Mouse (Mus musculus) CH12.LX (cell line): ENCODE measurements around the gene Mum1. TPM values are rescaled to one million over a fixed set of nuclear protein-coding genes. Genes with fewer than 3 reads are reported as not detected.

ENCODE experiments used
- DNase-seq: peaks from one replicate; pipeline ENCODE4 v3.0.0-alpha.2; 2013; ENCODE audit errors: extremely low read depth
- H3K27ac ChIP-seq: 2 replicates; pipeline ENCODE4 v1.5.1; 2012; ENCODE audit warnings: low read depth, mild to moderate bottlenecking, control low read depth, moderate library complexity; ENCODE audit not compliant: insufficient read depth
- H3K27me3 ChIP-seq: replicated peaks from 2 replicates; pipeline ENCODE3; 2012; ENCODE audit warnings: inconsistent platforms
- H3K36me3 ChIP-seq, 2 experiments: replicated peaks in 1 of 2; 2 replicates each; pipeline versions ENCODE3 to v1.6.1; 2012; ENCODE audit warnings: inconsistent platforms in 1 of 2, low read length in 1 of 2, mild to moderate bottlenecking in 1 of 2, mixed read lengths in 1 of 2, moderate library complexity in 1 of 2; ENCODE audit not compliant: control insufficient read depth in 1 of 2, insufficient read depth in 1 of 2
- H3K4me1 ChIP-seq, 2 experiments: 2 replicates each; pipeline ENCODE4 v1.6.1; 2012; ENCODE audit warnings: inconsistent platforms in 1 of 2, moderate library complexity in 1 of 2; ENCODE audit not compliant: insufficient read depth in 2 of 2, control insufficient read depth in 1 of 2
- H3K4me2 ChIP-seq: 2 replicates; pipeline ENCODE4 v1.6.1; 2012; ENCODE audit warnings: low read depth, mild to moderate bottlenecking, control low read depth; ENCODE audit not compliant: poor library complexity, insufficient read depth, severe bottlenecking
- H3K4me3 ChIP-seq, 3 experiments: fragments of 150-350 bp in 1 of 3; sonication (generic) in 1 of 3; replicated peaks in 1 of 3; 2 replicates each; pipeline versions ENCODE3 to v1.5.1; 2011 to 2012; ENCODE audit warnings: low read depth in 2 of 3, low read length in 2 of 3, mild to moderate bottlenecking in 2 of 3, moderate library complexity in 2 of 3, control low read depth in 1 of 3, improper control_type of control experiment in 1 of 3, inconsistent platforms in 1 of 3, mixed read lengths in 1 of 3; ENCODE audit not compliant: poor library complexity in 1 of 3
- H3K79me2 ChIP-seq: replicated peaks from 2 replicates; pipeline ENCODE4 v1.6.1; 2012; ENCODE audit warnings: mild to moderate bottlenecking, moderate library complexity; ENCODE audit not compliant: control insufficient read depth, poor library complexity, insufficient read depth, severe bottlenecking; ENCODE audit errors: extremely low read depth
- H3K9ac ChIP-seq: 2 replicates; pipeline ENCODE4 v1.6.1; 2012; ENCODE audit warnings: low read depth, mild to moderate bottlenecking, control low read depth, moderate library complexity; ENCODE audit not compliant: insufficient read depth
- H3K9me3 ChIP-seq: replicated peaks from 2 replicates; pipeline ENCODE3; 2012; ENCODE audit warnings: low read length, inconsistent platforms, mixed read lengths
- CHD2 ChIP-seq: IDR thresholded peaks from 2 replicates; pipeline ENCODE4 v1.6.1; 2011; ENCODE audit warnings: low read length, improper control_type of control experiment
- E2F4 ChIP-seq: IDR thresholded peaks from 2 replicates; pipeline ENCODE4 v1.6.1; 2011; ENCODE audit warnings: low read depth, low read length, improper control_type of control experiment; ENCODE audit not compliant: insufficient replicate concordance
- EP300 ChIP-seq: IDR thresholded peaks from 2 replicates; pipeline ENCODE4 v1.6.1; 2011; ENCODE audit warnings: low read length, improper control_type of control experiment
- HCFC1 ChIP-seq: IDR thresholded peaks from 2 replicates; pipeline ENCODE4 v1.6.1; 2012; ENCODE audit warnings: low read depth, mild to moderate bottlenecking, inconsistent platforms, low read length, improper control_type of control experiment
- IRF4 ChIP-seq: IDR thresholded peaks from 2 replicates; pipeline ENCODE4 v1.6.1; 2014; ENCODE audit warnings: low read depth, mild to moderate bottlenecking, inconsistent platforms, low read length, improper control_type of control experiment
- MAFK ChIP-seq: IDR thresholded peaks from 2 replicates; pipeline ENCODE4 v1.6.1; 2011; ENCODE audit warnings: low read length, improper control_type of control experiment; ENCODE audit not compliant: insufficient replicate concordance
- MAZ ChIP-seq: IDR thresholded peaks from 2 replicates; pipeline ENCODE4 v1.6.1; 2012; ENCODE audit warnings: low read depth, mild to moderate bottlenecking, inconsistent platforms, low read length, improper control_type of control experiment, moderate library complexity
- MEF2A ChIP-seq: IDR thresholded peaks from 2 replicates; pipeline ENCODE4 v1.6.1; 2014; ENCODE audit warnings: low read depth, mild to moderate bottlenecking, inconsistent platforms, low read length, improper control_type of control experiment, borderline replicate concordance
- MXI1 ChIP-seq: IDR thresholded peaks from 2 replicates; pipeline ENCODE4 v1.6.1; 2011; ENCODE audit warnings: mild to moderate bottlenecking, low read depth, low read length, improper control_type of control experiment
- NRF1 ChIP-seq: IDR thresholded peaks from 2 replicates; pipeline ENCODE4 v1.6.1; 2014; ENCODE audit warnings: low read depth, mild to moderate bottlenecking, inconsistent platforms, low read length, improper control_type of control experiment, moderate library complexity
- PAX5 ChIP-seq: IDR thresholded peaks from 2 replicates; pipeline ENCODE4 v1.6.1; 2012; ENCODE audit warnings: low read length, inconsistent platforms, mixed read lengths
- SIN3A ChIP-seq: IDR thresholded peaks from 2 replicates; pipeline ENCODE4 v1.6.1; 2012; ENCODE audit warnings: low read length, improper control_type of control experiment, inconsistent platforms
- UBTF ChIP-seq: IDR thresholded peaks from 2 replicates; pipeline ENCODE4 v1.6.1; 2012; ENCODE audit warnings: low read depth, mild to moderate bottlenecking, inconsistent platforms, low read length, improper control_type of control experiment, moderate library complexity
- USF2 ChIP-seq: conservative IDR thresholded peaks from 2 replicates; pipeline ENCODE4 v1.6.1; 2011; ENCODE audit warnings: low read depth, low read length, improper control_type of control experiment
- ZC3H11A ChIP-seq: IDR thresholded peaks from 2 replicates; pipeline ENCODE4 v1.6.1; 2012; ENCODE audit warnings: low read depth, mild to moderate bottlenecking, inconsistent platforms, low read length, improper control_type of control experiment
- ZKSCAN1 ChIP-seq: IDR thresholded peaks from 2 replicates; pipeline ENCODE4 v1.6.1; 2012; ENCODE audit warnings: low read depth, inconsistent platforms, low read length, improper control_type of control experiment, borderline replicate concordance
- ZNF384 ChIP-seq: IDR thresholded peaks from 2 replicates; pipeline ENCODE4 v1.6.1; 2012; ENCODE audit warnings: low read depth, low read length, improper control_type of control experiment, inconsistent platforms
- dilution Hi-C: fragments of 300-500 bp; cut with MboI; formaldehyde crosslinking; loops from 2 replicates; pipeline ENCODE4 v1.14.3; 2020; ENCODE audit warnings: low sequenced_read_pairs; ENCODE audit not compliant: extremely low pct_unique_long_range_greater_than_20kb, extremely low pct_ligation_motif_present
- in situ Hi-C: fragments of 300-500 bp; cut with MboI; formaldehyde crosslinking; loops from 3 replicates; pipeline ENCODE4 v1.14.3; 2019; ENCODE audit warnings: low sequenced_read_pairs, low pct_ligation_motif_present, low pct_unique_long_range_greater_than_20kb, mixed read lengths
- polyA plus RNA-seq: library from polyadenylated mRNA; unstranded; fragments of >175 nt; gene quantifications from 2 replicates; pipeline ENCODE4 v1.2.1, GENCODE M21; 2012; ENCODE audit warnings: low read depth; ENCODE audit not compliant: insufficient read length
- total RNA-seq, 2 experiments: library from RNA; depleted of rRNA; stranded (reverse); fragments of 300-350 nt in 1 of 2; fragments of >200 nt in 1 of 2; gene quantifications; 2 replicates each; pipeline ENCODE4 v1.2.3; 2012 to 2014

Gene Mum1
- total and polyA plus RNA-seq, 3 experiments, result 22.9 to 35.6 (median 25.1) TPM

DNA sequence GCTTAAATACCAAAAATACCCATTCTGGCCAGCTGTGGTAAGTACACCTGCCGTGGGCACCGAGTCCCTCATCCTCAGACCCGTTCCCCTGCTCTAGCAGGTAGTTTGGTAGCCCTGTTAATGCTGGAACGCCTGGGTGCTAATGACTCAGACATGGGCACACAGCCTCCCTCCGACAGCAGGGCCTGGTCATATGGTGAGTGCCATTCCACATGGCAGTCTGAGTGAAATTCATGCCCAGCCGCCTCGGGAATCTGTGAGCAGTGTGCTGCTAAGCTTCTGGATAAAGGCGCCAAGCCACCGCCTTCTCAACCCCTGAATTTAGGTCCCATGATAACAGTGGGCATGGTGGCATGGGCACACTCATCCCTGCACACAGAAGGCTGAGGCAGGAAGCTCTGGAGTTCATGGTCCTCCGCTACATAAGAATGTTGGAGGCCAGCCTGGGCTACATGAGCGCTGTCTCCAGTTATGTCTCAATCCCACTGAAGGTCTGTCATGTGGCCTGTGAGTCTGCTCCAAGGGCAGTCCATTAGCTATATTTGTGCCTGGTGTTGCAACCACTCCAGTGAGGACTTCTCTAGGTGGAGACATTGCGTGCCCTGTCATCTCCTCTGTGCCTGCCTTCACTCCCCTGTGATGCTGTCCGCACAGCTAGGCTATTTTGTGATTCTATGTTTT lies 10.1 kb downstream of the Mum1 start:
- H3K4me2 ChIP-seq, result no peak overlapping the region
- no peak for DNase-seq
- TF ChIP-seq MXI1, result no peak
- TF ChIP-seq USF2, result no peak
- no peak for TF ChIP-seq SIN3A
- no peak for TF ChIP-seq EP300
- no peak for TF ChIP-seq ZNF384
- no peak for TF ChIP-seq MAZ
- no peak for TF ChIP-seq E2F4
- no peak for TF ChIP-seq NRF1
- TF ChIP-seq MAFK, result no peak
- no peak for TF ChIP-seq ZKSCAN1
- H3K27me3 ChIP-seq, result no peaks in the 10 kb centered on the region
- no peak overlapping the region for H3K4me3 ChIP-seq
- in situ Hi-C loops, result no loop called here
- H3K27ac ChIP-seq, result no peak overlapping the region
- no peak overlapping the region for H3K9ac ChIP-seq
- H3K79me2 ChIP-seq, result no peaks in the 10 kb centered on the region
- H3K36me3 ChIP-seq, result peaks cover 93 to 97% of the 10 kb centered on the region in 2 experiments
- H3K4me1 ChIP-seq, result no peaks in the 10 kb centered on the region
- dilution Hi-C loops, result no loop called here
- no peaks in the 10 kb centered on the region for H3K9me3 ChIP-seq

GRCm38 (mm10) chr10:80237020-80237419 lies 10.8 kb downstream of the Mum1 start:
- Histone ChIP-seq H3K36me3 (peaks cover 92 to 96% of the 10 kb centered on the region in 2 experiments), H3K4me2 (no peak overlapping the region), H3K4me1 (no peaks in the 10 kb centered on the region), H3K27ac (no peak overlapping the region), H3K9ac (no peak overlapping the region), H3K9me3 (no peaks in the 10 kb centered on the region), H3K4me3 (no peak overlapping the region), H3K79me2 (no peaks in the 10 kb centered on the region), H3K27me3 (no peaks in the 10 kb centered on the region)
- TF ChIP-seq E2F4, result no peak
- no peak for TF ChIP-seq UBTF
- TF ChIP-seq MEF2A, result no peak
- TF ChIP-seq ZC3H11A, result no peak
- TF ChIP-seq HCFC1, result no peak
- TF ChIP-seq IRF4, result no peak
- TF ChIP-seq EP300, result no peak
- TF ChIP-seq ZKSCAN1, result no peak
- no peak for TF ChIP-seq PAX5
- TF ChIP-seq CHD2, result no peak
- no peak for TF ChIP-seq USF2
- dilution Hi-C loops (no loop called here), in situ Hi-C loops (no loop called here)
- no peak for DNase-seq
